Comparison of ENCODE assay signal across 21 mouse cellular contexts in the genomic region with DNA sequence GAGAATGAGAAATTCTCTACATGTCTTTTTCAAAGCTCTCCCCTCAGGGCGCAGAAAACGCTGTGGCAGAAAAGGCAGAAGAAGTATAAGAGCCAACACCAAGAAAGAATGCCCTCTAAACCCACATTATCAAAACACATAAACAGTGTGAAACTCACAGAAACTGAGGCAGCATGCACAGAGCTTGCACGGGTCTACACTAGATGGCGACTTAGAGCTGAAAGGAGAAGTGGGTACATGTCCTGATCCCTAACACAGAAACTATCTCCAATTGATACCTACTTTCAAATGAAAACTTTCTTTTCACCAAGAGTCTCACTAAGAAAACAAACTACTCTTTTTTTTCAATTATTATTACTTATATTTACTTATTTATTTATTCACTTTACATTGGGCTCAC.
DNase-seq lines count a peak whose midpoint lies in the region; ATAC-seq and TF ChIP-seq lines count a peak whose summit lies in the region.
"Had no signal": no experiment of that assay in that cellular context is flagged by ENCODE, and none has a peak within 500 bp of the region (broad histone marks: within the 10 kb centered on the region; RNA-seq: fewer than 3 reads in every experiment).

No protein-coding gene starts in this region.

- peak overlapping the region; percentile 83 for H3K27ac ChIP-seq in layer of hippocampus, adult 2 months
- H3K27ac ChIP-seq in embryonic facial prominence, embryonic 14.5 days (replicated peaks; ENCODE audit: low read depth, low read length): no peak overlapping the region
- H3K27ac ChIP-seq: embryonic facial prominence, embryonic 15.5 days; forebrain, embryonic 13.5 days; hindbrain, embryonic 15.5 days; limb, embryonic 13.5 days; liver, embryonic 14.5 days; midbrain, embryonic 13.5 days had no signal

- WGBS in embryonic facial prominence, embryonic 14.5 days: 60% methylated on average over 4 of the region's 4 CpGs

- ATAC-seq in embryonic facial prominence, embryonic 14.5 days (ENCODE audit: low read depth): no peak
- ATAC-seq: forebrain, embryonic 13.5 days; midbrain, embryonic 13.5 days had no signal

- H3K27me3 ChIP-seq in E14TG2a.4 (ENCODE audit: insufficient read depth, low read length): no peaks in the 10 kb centered on the region
- no peaks in the 10 kb centered on the region for H3K27me3 ChIP-seq in embryonic facial prominence, embryonic 14.5 days (replicated peaks; ENCODE audit: control insufficient read depth, insufficient read depth, low read length)
- H3K27me3 ChIP-seq: embryonic facial prominence, embryonic 15.5 days; forebrain, embryonic 13.5 days; hindbrain, embryonic 15.5 days; limb, embryonic 13.5 days; midbrain, embryonic 13.5 days had no signal

- H3K4me2 ChIP-seq in embryonic facial prominence, embryonic 14.5 days (ENCODE audit: low read depth, low read length): no peak overlapping the region
- H3K4me2 ChIP-seq: embryonic facial prominence, embryonic 15.5 days; forebrain, embryonic 13.5 days; heart, embryonic 11.5 days; hindbrain, embryonic 15.5 days; limb, embryonic 13.5 days; midbrain, embryonic 13.5 days had no signal

- no peak for DNase-seq in layer of hippocampus, adult 2 months (ENCODE audit: low spot score in 2 of 2)
- no peak for DNase-seq in layer of hippocampus, adult 18-20 months (ENCODE audit: low spot score in 2 of 2)
- DNase-seq in MEL-GATA-1-ER (ENCODE audit: extremely low read depth, low read depth): peak; percentile 6
- DNase-seq in embryonic facial prominence, embryonic 14.5 days (ENCODE audit: low spot score): peak; percentile 11
- DNase-seq in urinary bladder, postnatal 4 days (ENCODE audit: low spot score in 2 of 2): no peak
- DNase-seq in spleen, postnatal 10 days (ENCODE audit: low spot score in 2 of 2): no peak
- DNase-seq: cerebellum, adult 11 months; cerebellum, postnatal 14 days; heart, postnatal 14 days; kidney, adult 2 months; kidney, postnatal 25 days; retina, postnatal 1 day; right cerebral cortex, postnatal 4 days had no signal

- no peak overlapping the region for H3K9ac ChIP-seq in embryonic facial prominence, embryonic 14.5 days (ENCODE audit: low read depth, low read length)
- H3K9ac ChIP-seq: embryonic facial prominence, embryonic 15.5 days; forebrain, embryonic 13.5 days; hindbrain, embryonic 15.5 days; limb, embryonic 13.5 days; liver, embryonic 14.5 days; midbrain, embryonic 13.5 days had no signal

- no peaks in the 10 kb centered on the region for H3K36me3 ChIP-seq in E14TG2a.4 (ENCODE audit: insufficient read depth, low read length)
- H3K36me3 ChIP-seq in embryonic facial prominence, embryonic 14.5 days (ENCODE audit: control insufficient read depth, insufficient read depth, low read length): no peaks in the 10 kb centered on the region
- H3K36me3 ChIP-seq: embryonic facial prominence, embryonic 15.5 days; hindbrain, embryonic 15.5 days; limb, embryonic 13.5 days; midbrain, embryonic 13.5 days had no signal

- H3K4me3 ChIP-seq in layer of hippocampus, adult 2 months: no peak overlapping the region
- H3K4me3 ChIP-seq in E14TG2a.4 (replicated peaks; ENCODE audit: low read length): no peak overlapping the region
- no peak overlapping the region for H3K4me3 ChIP-seq in embryonic facial prominence, embryonic 14.5 days (ENCODE audit: low read depth, low read length)
- H3K4me3 ChIP-seq: embryonic facial prominence, embryonic 15.5 days; forebrain, embryonic 13.5 days; hindbrain, embryonic 15.5 days; limb, embryonic 13.5 days; midbrain, embryonic 13.5 days had no signal

- H3K4me1 ChIP-seq in E14TG2a.4 (replicated peaks; ENCODE audit: low read depth, low read length): no peaks in the 10 kb centered on the region
- H3K4me1 ChIP-seq in embryonic facial prominence, embryonic 14.5 days (ENCODE audit: control insufficient read depth, insufficient read depth, low read length): no peaks in the 10 kb centered on the region
- H3K4me1 ChIP-seq: embryonic facial prominence, embryonic 15.5 days; forebrain, embryonic 13.5 days; hindbrain, embryonic 15.5 days; limb, embryonic 13.5 days; midbrain, embryonic 13.5 days had no signal

- peaks cover 12% of the 10 kb centered on the region; the same call in 1 of the 2 replicates for H3K9me3 ChIP-seq in E14TG2a.4 (ENCODE audit: low read length)
- H3K9me3 ChIP-seq in embryonic facial prominence, embryonic 14.5 days (ENCODE audit: control insufficient read depth, low read length): 0 out of 2 replicates have a peak, but pooled peaks cover 4% of the 10 kb centered on the region
- H3K9me3 ChIP-seq: embryonic facial prominence, embryonic 15.5 days; forebrain, embryonic 13.5 days; hindbrain, embryonic 15.5 days; limb, embryonic 13.5 days; midbrain, embryonic 13.5 days had no signal

- peak; percentile 67 for TF ChIP-seq CTCF in layer of hippocampus, adult 2 months (conservative IDR thresholded peaks at IDR 0.05)
- TF ChIP-seq CTCF in E14TG2a.4 (conservative IDR thresholded peaks at IDR 0.05; ENCODE audit: low read length): peak; percentile 22

Comparison
In these comparisons a context has a peak if more than half of its experiments do, and no peak if none do; other contexts are left out.
1. DNase-seq: peak in MEL-GATA-1-ER (single experiment) and embryonic facial prominence, embryonic 14.5 days (single experiment); none in layer of hippocampus, adult 2 months (0 of 2), layer of hippocampus, adult 18-20 months (0 of 2), urinary bladder, postnatal 4 days (0 of 2) and spleen, postnatal 10 days (0 of 2).